Mouse (Mus musculus): ENCODE results near the gene Skp1a. TPM values are rescaled to one million over a fixed set of nuclear protein-coding genes. Genes with fewer than 3 reads are reported as not detected.

Skp1a gene
- polyA plus RNA-seq, 1 experiment from 2014 or later: 739 TPM

- 85% methylated on average over 2 of the region's 2 CpGs for WGBS
- H3K9ac ChIP-seq (ENCODE audit: low read depth, low read length): no peak overlapping the region
- no peak for ATAC-seq (ENCODE audit: low read depth)
- no peak overlapping the region for H3K4me2 ChIP-seq (ENCODE audit: low read depth, low read length)
- H3K9me3 ChIP-seq (ENCODE audit: control insufficient read depth, low read length): no peaks in the 10 kb centered on the region
- peaks cover 45% of the 10 kb centered on the region for H3K36me3 ChIP-seq (ENCODE audit: control insufficient read depth, insufficient read depth, low read length)
- no peak overlapping the region for H3K27ac ChIP-seq (replicated peaks; ENCODE audit: low read depth, low read length)
- H3K4me3 ChIP-seq (ENCODE audit: low read depth, low read length): no peak overlapping the region
- no peaks in the 10 kb centered on the region for H3K27me3 ChIP-seq (replicated peaks; ENCODE audit: control insufficient read depth, insufficient read depth, low read length)
- no peak for DNase-seq (ENCODE audit: low spot score)
- no peaks in the 10 kb centered on the region for H3K4me1 ChIP-seq (ENCODE audit: control insufficient read depth, insufficient read depth, low read length)
These were observed 17.7 kb downstream of the Skp1a start for GRCm38 (mm10) chr11:52249452-52249851.

GRCm38 (mm10) chr11:52251770-52252169 lies 20.0 kb downstream of the Skp1a start:
- H3K27ac ChIP-seq (replicated peaks; ENCODE audit: low read depth, low read length): 0 out of 2 replicates have a peak overlapping the region, but pooled peaks have one; percentile 30
- ATAC-seq (ENCODE audit: low read depth): no peak
- no peak overlapping the region for H3K9ac ChIP-seq (ENCODE audit: low read depth, low read length)
- DNase-seq (ENCODE audit: low spot score): no peak
- H3K4me2 ChIP-seq (ENCODE audit: low read depth, low read length): no peak overlapping the region
- WGBS: 70% methylated on average over 5 of the region's 5 CpGs
- no peaks in the 10 kb centered on the region for H3K4me1 ChIP-seq (ENCODE audit: control insufficient read depth, insufficient read depth, low read length)
- peaks cover 28% of the 10 kb centered on the region for H3K36me3 ChIP-seq (ENCODE audit: control insufficient read depth, insufficient read depth, low read length)
- H3K27me3 ChIP-seq (replicated peaks; ENCODE audit: control insufficient read depth, insufficient read depth, low read length): no peaks in the 10 kb centered on the region
- no peak overlapping the region for H3K4me3 ChIP-seq (ENCODE audit: low read depth, low read length)
- H3K9me3 ChIP-seq (ENCODE audit: control insufficient read depth, low read length): no peaks in the 10 kb centered on the region

GRCm38 (mm10) chr11:52252692-52253091 lies 20.9 kb downstream of the Skp1a start:
- ATAC-seq (ENCODE audit: low read depth) (no peak), DNase-seq (ENCODE audit: low spot score) (no peak)
- Histone ChIP-seq H3K36me3 (ENCODE audit: control insufficient read depth, insufficient read depth, low read length) (peaks cover 19% of the 10 kb centered on the region), H3K4me1 (ENCODE audit: control insufficient read depth, insufficient read depth, low read length) (no peaks in the 10 kb centered on the region), H3K4me3 (ENCODE audit: low read depth, low read length) (no peak overlapping the region), H3K27ac (replicated peaks; ENCODE audit: low read depth, low read length) (peak overlapping the region; percentile 30), H3K9ac (ENCODE audit: low read depth, low read length) (no peak overlapping the region), H3K9me3 (ENCODE audit: control insufficient read depth, low read length) (no peaks in the 10 kb centered on the region), H3K27me3 (replicated peaks; ENCODE audit: control insufficient read depth, insufficient read depth, low read length) (no peaks in the 10 kb centered on the region), H3K4me2 (ENCODE audit: low read depth, low read length) (no peak overlapping the region)
- 64% methylated on average over 1 of the region's 1 CpGs for WGBS

GRCm38 (mm10) chr11:52253674-52254375 lies 22.0 kb downstream of the Skp1a start:
- H3K4me3 ChIP-seq (ENCODE audit: low read depth, low read length): no peak overlapping the region
- ATAC-seq (ENCODE audit: low read depth) (no peak), DNase-seq (ENCODE audit: low spot score) (peak; percentile 78)
- H3K4me2 ChIP-seq (ENCODE audit: low read depth, low read length): no peak overlapping the region
- 64% methylated on average over 11 of the region's 11 CpGs for whole genome bisulfite sequencing
- H3K4me1 ChIP-seq (ENCODE audit: control insufficient read depth, insufficient read depth, low read length): no peaks in the 10 kb centered on the region
- H3K36me3 ChIP-seq (ENCODE audit: control insufficient read depth, insufficient read depth, low read length): peaks cover 9% of the 10 kb centered on the region; the same call in 1 of the 2 replicates
- no peaks in the 10 kb centered on the region for H3K9me3 ChIP-seq (ENCODE audit: control insufficient read depth, low read length)
- H3K27ac ChIP-seq (replicated peaks; ENCODE audit: low read depth, low read length): no peak overlapping the region
- no peaks in the 10 kb centered on the region for H3K27me3 ChIP-seq (replicated peaks; ENCODE audit: control insufficient read depth, insufficient read depth, low read length)
- H3K9ac ChIP-seq (ENCODE audit: low read depth, low read length): no peak overlapping the region

DNA sequence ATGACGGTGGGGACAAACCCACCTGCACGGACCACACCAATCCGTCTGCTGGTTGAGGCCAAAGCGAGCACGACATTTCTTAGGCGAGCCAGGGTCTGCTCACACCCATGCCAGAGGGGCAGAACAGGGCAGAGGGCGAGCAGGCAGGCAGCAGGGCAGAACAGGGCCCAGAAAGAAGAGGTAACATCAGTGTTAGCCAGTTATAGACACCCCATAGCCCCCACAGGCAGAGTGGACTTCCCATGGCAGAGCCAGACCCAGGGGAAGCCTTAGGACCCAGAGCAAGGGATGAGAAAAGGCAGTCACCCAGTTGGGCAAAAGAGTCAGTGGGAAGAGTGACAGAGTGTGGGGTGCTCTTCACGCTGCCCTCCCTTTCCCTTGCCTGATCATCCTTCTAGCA lies 23.3 kb downstream of the Skp1a start:
- no peaks in the 10 kb centered on the region for H3K4me1 ChIP-seq (ENCODE audit: control insufficient read depth, insufficient read depth, low read length)
- H3K4me2 ChIP-seq (ENCODE audit: low read depth, low read length): no peak overlapping the region
- no peak overlapping the region for H3K4me3 ChIP-seq (ENCODE audit: low read depth, low read length)
- DNase-seq (ENCODE audit: low spot score): no peak
- H3K27me3 ChIP-seq (replicated peaks; ENCODE audit: control insufficient read depth, insufficient read depth, low read length): no peaks in the 10 kb centered on the region
- H3K27ac ChIP-seq (replicated peaks; ENCODE audit: low read depth, low read length): no peak overlapping the region
- ATAC-seq (ENCODE audit: low read depth): no peak
- H3K9ac ChIP-seq (ENCODE audit: low read depth, low read length): no peak overlapping the region
- WGBS: 86% methylated on average over 8 of the region's 8 CpGs
- no peaks in the 10 kb centered on the region for H3K9me3 ChIP-seq (ENCODE audit: control insufficient read depth, low read length)
- H3K36me3 ChIP-seq (ENCODE audit: control insufficient read depth, insufficient read depth, low read length): peaks cover under 1% of the 10 kb centered on the region; the same call in 1 of the 2 replicates

DNA sequence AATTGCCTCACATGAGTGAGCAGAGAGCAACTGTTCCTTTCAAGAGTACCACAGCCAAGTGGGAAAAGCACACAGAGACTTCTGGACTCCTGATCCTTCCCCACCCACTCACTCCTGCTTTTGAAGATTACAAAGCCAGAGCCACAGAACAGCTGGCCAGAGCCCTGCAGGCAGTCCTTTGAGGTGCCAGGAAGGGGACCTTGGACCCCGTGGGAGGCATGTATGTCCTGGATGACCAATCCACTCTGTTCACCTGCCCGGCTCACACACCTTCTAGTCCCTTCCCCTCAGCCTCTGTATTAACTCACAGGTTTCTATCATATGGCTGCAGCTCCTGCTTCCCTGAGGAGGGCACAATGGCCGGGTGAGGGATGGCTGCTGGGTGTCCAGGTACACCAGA lies 25.6 kb downstream of the Skp1a start:
- H3K9ac ChIP-seq (ENCODE audit: low read depth, low read length): no peak overlapping the region
- no peak for DNase-seq (ENCODE audit: low spot score)
- no peaks in the 10 kb centered on the region for H3K36me3 ChIP-seq (ENCODE audit: control insufficient read depth, insufficient read depth, low read length)
- H3K27ac ChIP-seq (replicated peaks; ENCODE audit: low read depth, low read length): no peak overlapping the region
- H3K4me2 ChIP-seq (ENCODE audit: low read depth, low read length): no peak overlapping the region
- H3K4me1 ChIP-seq (ENCODE audit: control insufficient read depth, insufficient read depth, low read length): no peaks in the 10 kb centered on the region
- 88% methylated on average over 3 of the region's 3 CpGs for WGBS
- H3K9me3 ChIP-seq (ENCODE audit: control insufficient read depth, low read length): no peaks in the 10 kb centered on the region
- no peak for ATAC-seq (ENCODE audit: low read depth)
- H3K27me3 ChIP-seq (replicated peaks; ENCODE audit: control insufficient read depth, insufficient read depth, low read length): no peaks in the 10 kb centered on the region
- no peak overlapping the region for H3K4me3 ChIP-seq (ENCODE audit: low read depth, low read length)

GRCm38 (mm10) chr11:52258711-52259110 lies 26.9 kb downstream of the Skp1a start:
- H3K4me1 ChIP-seq (ENCODE audit: control insufficient read depth, insufficient read depth, low read length): no peaks in the 10 kb centered on the region
- no peaks in the 10 kb centered on the region for H3K36me3 ChIP-seq (ENCODE audit: control insufficient read depth, insufficient read depth, low read length)
- no peak overlapping the region for H3K4me3 ChIP-seq (ENCODE audit: low read depth, low read length)
- ATAC-seq (ENCODE audit: low read depth) (no peak), DNase-seq (ENCODE audit: low spot score) (no peak)
- 60% methylated on average over 5 of the region's 5 CpGs for WGBS
- H3K27ac ChIP-seq (replicated peaks; ENCODE audit: low read depth, low read length): no peak overlapping the region
- no peaks in the 10 kb centered on the region for H3K9me3 ChIP-seq (ENCODE audit: control insufficient read depth, low read length)
- no peak overlapping the region for H3K9ac ChIP-seq (ENCODE audit: low read depth, low read length)
- no peaks in the 10 kb centered on the region for H3K27me3 ChIP-seq (replicated peaks; ENCODE audit: control insufficient read depth, insufficient read depth, low read length)
- H3K4me2 ChIP-seq (ENCODE audit: low read depth, low read length): no peak overlapping the region

GRCm38 (mm10) chr11:52260878-52261277 lies 29.1 kb downstream of the Skp1a start:
- H3K4me1 ChIP-seq (ENCODE audit: control insufficient read depth, insufficient read depth, low read length): 0 out of 2 replicates have a peak, but pooled peaks cover 5% of the 10 kb centered on the region
- no peaks in the 10 kb centered on the region for H3K27me3 ChIP-seq (replicated peaks; ENCODE audit: control insufficient read depth, insufficient read depth, low read length)
- H3K4me3 ChIP-seq (ENCODE audit: low read depth, low read length): no peak overlapping the region
- no peak overlapping the region for H3K9ac ChIP-seq (ENCODE audit: low read depth, low read length)
- ATAC-seq (ENCODE audit: low read depth) (no peak), DNase-seq (ENCODE audit: low spot score) (no peak)
- H3K4me2 ChIP-seq (ENCODE audit: low read depth, low read length): no peak overlapping the region
- H3K27ac ChIP-seq (replicated peaks; ENCODE audit: low read depth, low read length): no peak overlapping the region
- no peaks in the 10 kb centered on the region for H3K36me3 ChIP-seq (ENCODE audit: control insufficient read depth, insufficient read depth, low read length)
- no peaks in the 10 kb centered on the region for H3K9me3 ChIP-seq (ENCODE audit: control insufficient read depth, low read length)
- WGBS: 73% methylated on average over 4 of the region's 4 CpGs

DNA sequence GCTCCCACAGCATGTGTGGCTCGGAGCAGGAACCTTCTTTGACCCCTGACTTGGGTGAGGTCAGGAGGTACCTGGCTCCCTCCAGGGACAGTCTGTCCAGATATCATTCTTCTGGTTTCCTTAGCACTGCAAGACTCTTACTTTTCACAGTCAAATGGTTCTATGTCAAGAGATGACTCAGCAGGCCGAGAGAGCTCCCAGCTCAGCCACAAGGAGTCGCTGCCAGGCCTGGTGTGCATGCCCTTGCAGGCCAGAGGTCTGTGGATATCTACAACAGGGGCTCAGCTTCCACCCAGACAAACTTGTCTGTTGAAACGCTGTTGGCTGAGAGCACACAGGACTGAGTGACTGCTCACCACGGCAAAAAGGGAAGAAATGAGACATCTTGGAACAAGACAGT lies 30.1 kb downstream of the Skp1a start:
- Histone ChIP-seq H3K27me3 (replicated peaks; ENCODE audit: control insufficient read depth, insufficient read depth, low read length) (no peaks in the 10 kb centered on the region), H3K9me3 (ENCODE audit: control insufficient read depth, low read length) (no peaks in the 10 kb centered on the region), H3K9ac (ENCODE audit: low read depth, low read length) (no peak overlapping the region), H3K36me3 (ENCODE audit: control insufficient read depth, insufficient read depth, low read length) (no peaks in the 10 kb centered on the region), H3K27ac (replicated peaks; ENCODE audit: low read depth, low read length) (no peak overlapping the region), H3K4me2 (ENCODE audit: low read depth, low read length) (no peak overlapping the region), H3K4me3 (ENCODE audit: low read depth, low read length) (no peak overlapping the region), H3K4me1 (ENCODE audit: control insufficient read depth, insufficient read depth, low read length) (0 out of 2 replicates have a peak, but pooled peaks cover 5% of the 10 kb centered on the region)
- 55% methylated on average over 5 of the region's 5 CpGs for WGBS
- ATAC-seq (ENCODE audit: low read depth) (0 out of 2 replicates have a peak, but pooled peaks have one; percentile 18), DNase-seq (ENCODE audit: low spot score) (no peak)
